Mouse (Mus musculus): Measurements from ENCODE around the gene Krt25. TPM values are rescaled to one million over a fixed set of nuclear protein-coding genes. Genes with fewer than 3 reads are reported as not detected.

Krt25 gene
- polyA plus RNA-seq, 1 experiment from 2014 or later: not detected

- no peak overlapping the region for H3K4me2 ChIP-seq (replicated peaks)
- no peak overlapping the region for H3K9ac ChIP-seq (replicated peaks)
- no peaks in the 10 kb centered on the region for H3K9me3 ChIP-seq
- ATAC-seq (ENCODE audit: low FRiP score, low read depth): no peak
- H3K4me3 ChIP-seq: no peak overlapping the region
- H3K27ac ChIP-seq (replicated peaks): no peak overlapping the region
- H3K4me1 ChIP-seq: no peaks in the 10 kb centered on the region
- no peaks in the 10 kb centered on the region for H3K27me3 ChIP-seq
- 80% methylated on average over 6 of the region's 6 CpGs for WGBS
- no peaks in the 10 kb centered on the region for H3K36me3 ChIP-seq
Observed at GRCm38 (mm10) chr11:99275624-99276023, 47.1 kb downstream of the Krt25 start.

DNA sequence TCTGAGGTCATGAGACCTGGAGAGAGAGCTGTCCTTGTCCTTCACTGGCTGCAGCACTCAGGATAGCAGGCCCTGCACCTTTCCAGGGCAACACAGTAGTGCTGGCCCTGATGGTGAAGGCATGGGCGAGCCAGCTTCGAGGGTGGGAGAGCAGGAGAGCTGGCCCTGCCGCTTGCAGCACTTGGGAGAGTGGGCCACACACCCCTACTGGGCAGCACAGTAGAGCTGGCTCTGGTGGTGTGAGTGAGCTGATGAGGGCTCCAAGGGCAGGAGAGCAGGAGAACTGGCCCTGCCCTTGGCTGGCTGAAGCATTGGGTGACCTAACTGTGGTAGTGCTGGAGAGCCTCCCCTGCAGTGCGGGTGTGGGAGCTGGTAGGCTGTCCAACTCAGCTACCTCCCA, 50.0 kb downstream of the Krt25 start:
- H3K36me3 ChIP-seq: no peaks in the 10 kb centered on the region
- H3K4me1 ChIP-seq: no peaks in the 10 kb centered on the region
- no peaks in the 10 kb centered on the region for H3K27me3 ChIP-seq
- H3K27ac ChIP-seq (replicated peaks): no peak overlapping the region
- H3K9ac ChIP-seq (replicated peaks): no peak overlapping the region
- no peaks in the 10 kb centered on the region for H3K9me3 ChIP-seq
- H3K4me3 ChIP-seq: no peak overlapping the region
- H3K4me2 ChIP-seq (replicated peaks): no peak overlapping the region
- no peak for ATAC-seq (ENCODE audit: low FRiP score, low read depth)
- 83% methylated on average over 4 of the region's 4 CpGs for WGBS

GRCm38 (mm10) chr11:99269192-99269591, 53.6 kb downstream of the Krt25 start:
- Histone ChIP-seq H3K4me2 (replicated peaks) (no peak overlapping the region), H3K27me3 (no peaks in the 10 kb centered on the region)
- ATAC-seq (ENCODE audit: low FRiP score, low read depth): no peak

GRCm38 (mm10) chr11:99265796-99266195, 57.0 kb downstream of the Krt25 start:
- ATAC-seq (ENCODE audit: low FRiP score, low read depth): no peak
- Histone ChIP-seq H3K36me3 (no peaks in the 10 kb centered on the region), H3K9ac (replicated peaks) (no peak overlapping the region), H3K9me3 (no peaks in the 10 kb centered on the region), H3K27me3 (no peaks in the 10 kb centered on the region), H3K4me1 (no peaks in the 10 kb centered on the region), H3K4me3 (no peak overlapping the region), H3K4me2 (replicated peaks) (no peak overlapping the region), H3K27ac (replicated peaks) (no peak overlapping the region)
- WGBS: 40% methylated on average over 9 of the region's 9 CpGs

More at GRCm38 (mm10) chr11:99269192-99269591, 53.6 kb downstream of the Krt25 start:
- WGBS: 79% methylated on average over 7 of the region's 7 CpGs
- no peak overlapping the region for H3K27ac ChIP-seq (replicated peaks)
- H3K4me1 ChIP-seq: no peaks in the 10 kb centered on the region
- H3K9ac ChIP-seq (replicated peaks): no peak overlapping the region
- no peak overlapping the region for H3K4me3 ChIP-seq
- H3K9me3 ChIP-seq: no peaks in the 10 kb centered on the region
- no peaks in the 10 kb centered on the region for H3K36me3 ChIP-seq

Other genes with a start within 250 kb of the Krt25 start
- 0.12 and 0.19 TPM in 2 replicates for gene Tns4, start 233.6 kb downstream of the Krt25 start, polyA plus RNA-seq (2016; fragmentation: Nextera tagmentation; extraction: Ambion mirVana)
- 0.11 TPM in 1 of 2 replicates, not detected in the other for gene Ccr7, start 167.9 kb downstream of the Krt25 start, polyA plus RNA-seq (2016; fragmentation: Nextera tagmentation; extraction: Ambion mirVana)
- 357 and 380 TPM in 2 replicates for gene Smarce1, start 91.9 kb downstream of the Krt25 start, polyA plus RNA-seq (2016; fragmentation: Nextera tagmentation; extraction: Ambion mirVana)
- gene Krt222, start 78.9 kb downstream of the Krt25 start, polyA plus RNA-seq (2016; fragmentation: Nextera tagmentation; extraction: Ambion mirVana): 0.87 and 1.1 TPM in 2 replicates
- gene Krt24, start 37.7 kb downstream of the Krt25 start, polyA plus RNA-seq (2016; fragmentation: Nextera tagmentation; extraction: Ambion mirVana): not detected in 2 replicates
- 0.21 and 0.48 TPM in 2 replicates for gene Krt26, start 15.0 kb upstream of the Krt25 start, polyA plus RNA-seq (2016; fragmentation: Nextera tagmentation; extraction: Ambion mirVana)
- not detected in 2 replicates for gene Krt27, start 28.2 kb upstream of the Krt25 start, polyA plus RNA-seq (2016; fragmentation: Nextera tagmentation; extraction: Ambion mirVana)
- gene Krt28, start 52.0 kb upstream of the Krt25 start, polyA plus RNA-seq (2016; fragmentation: Nextera tagmentation; extraction: Ambion mirVana): 0.42 TPM in 1 of 2 replicates, not detected in the other
- gene Krt10, start 66.4 kb upstream of the Krt25 start, polyA plus RNA-seq (2016; fragmentation: Nextera tagmentation; extraction: Ambion mirVana): 35.9 and 37.2 TPM in 2 replicates
- gene Krt12, start 99.3 kb upstream of the Krt25 start, polyA plus RNA-seq (2016; fragmentation: Nextera tagmentation; extraction: Ambion mirVana): not detected in 2 replicates
- 0.09 and 0.20 TPM in 2 replicates for gene Krt20, start 115.2 kb upstream of the Krt25 start, polyA plus RNA-seq (2016; fragmentation: Nextera tagmentation; extraction: Ambion mirVana)
- not detected in 2 replicates for gene Krt23, start 170.2 kb upstream of the Krt25 start, polyA plus RNA-seq (2016; fragmentation: Nextera tagmentation; extraction: Ambion mirVana)
- not detected in 2 replicates for gene Krt39, start 198.4 kb upstream of the Krt25 start, polyA plus RNA-seq (2016; fragmentation: Nextera tagmentation; extraction: Ambion mirVana)
- not detected in 2 replicates for gene Krt40, start 220.2 kb upstream of the Krt25 start, polyA plus RNA-seq (2016; fragmentation: Nextera tagmentation; extraction: Ambion mirVana)
- gene Krtap3-3, start 227.9 kb upstream of the Krt25 start, polyA plus RNA-seq (2016; fragmentation: Nextera tagmentation; extraction: Ambion mirVana): not detected in 2 replicates
- not detected in 2 replicates for gene Krtap3-2, start 233.9 kb upstream of the Krt25 start, polyA plus RNA-seq (2016; fragmentation: Nextera tagmentation; extraction: Ambion mirVana)
- not detected in 2 replicates for gene Gm11939, start 236.5 kb upstream of the Krt25 start, polyA plus RNA-seq (2016; fragmentation: Nextera tagmentation; extraction: Ambion mirVana)
- not detected in 2 replicates for gene Krtap3-1, start 243.7 kb upstream of the Krt25 start, polyA plus RNA-seq (2016; fragmentation: Nextera tagmentation; extraction: Ambion mirVana)